Mouse (Mus musculus) lung, embryonic 14.5 days (tissue): Measurements from ENCODE around the gene Pcnx. TPM values are rescaled to one million over a fixed set of nuclear protein-coding genes. Genes with fewer than 3 reads are reported as not detected.

Experiments
- ATAC-seq: fragments of 200-750 bp; cut with Nextera tagmentation; 2 replicates; pipeline ENCODE4 v1.8.0; 2017; ENCODE audit warnings: mild to moderate bottlenecking, moderate TSS enrichment, moderate library complexity; ENCODE audit not compliant: insufficient read depth
- DNase-seq: peaks from one replicate; pipeline ENCODE4 v3.0.0-alpha.2; 2015
- H3K27ac ChIP-seq: fragments of 300-500 bp; sonication (generic); 2 replicates; pipeline ENCODE4 v1.5.1; 2014; ENCODE audit warnings: low read depth, mild to moderate bottlenecking, moderate library complexity
- H3K27me3 ChIP-seq: fragments of 300-500 bp; sonication (generic); 2 replicates; pipeline ENCODE4 v1.6.1; 2014; ENCODE audit warnings: low read length, control low read depth; ENCODE audit not compliant: insufficient read depth
- H3K36me3 ChIP-seq: fragments of 300-500 bp; sonication (generic); 2 replicates; pipeline ENCODE4 v1.6.1; 2014; ENCODE audit warnings: control low read depth; ENCODE audit not compliant: insufficient read depth
- H3K4me1 ChIP-seq: fragments of 300-500 bp; sonication (generic); 2 replicates; pipeline ENCODE4 v1.6.1; 2014; ENCODE audit warnings: antibody characterized with exemption, control low read depth; ENCODE audit not compliant: insufficient read depth
- H3K4me2 ChIP-seq: fragments of 300-500 bp; sonication (generic); 2 replicates; pipeline ENCODE4 v1.6.1; 2014; ENCODE audit warnings: mild to moderate bottlenecking
- H3K4me3 ChIP-seq: fragments of 300-500 bp; sonication (generic); 2 replicates; pipeline ENCODE4 v1.5.1; 2014; ENCODE audit warnings: low read depth, low read length
- H3K9ac ChIP-seq: fragments of 300-500 bp; sonication (generic); 2 replicates; pipeline ENCODE4 v1.6.1; 2014
- H3K9me3 ChIP-seq: fragments of 300-500 bp; sonication (generic); 2 replicates; pipeline ENCODE4 v1.6.1; 2016; ENCODE audit warnings: low read depth, low read length, control low read depth
- CTCF ChIP-seq: IDR thresholded peaks from 2 replicates; pipeline ENCODE4 v1.5.1; 2016; ENCODE audit warnings: antibody characterized with exemption, low read depth
- whole genome bisulfite sequencing: fragments of 180-500 bp; shearing (Covaris S2); extraction: QIAGEN DNeasy Blood & Tissue Kit; methylation state at CpG from one replicate; pipeline ENCODE4 v1.1.7; 2014; 5-methylcytosine and 5-hydroxymethylcytosine counted together
- polyA plus RNA-seq: library from polyadenylated mRNA; unstranded; fragments of >200 nt; fragmentation: Nextera tagmentation; extraction: Ambion mirVana; gene quantifications from 2 replicates; pipeline ENCODE4 v1.2.1, GENCODE M21; 2014

Gene Pcnx
- polyA plus RNA-seq, 1 experiment from 2014 or later: 17.4 TPM

DNA sequence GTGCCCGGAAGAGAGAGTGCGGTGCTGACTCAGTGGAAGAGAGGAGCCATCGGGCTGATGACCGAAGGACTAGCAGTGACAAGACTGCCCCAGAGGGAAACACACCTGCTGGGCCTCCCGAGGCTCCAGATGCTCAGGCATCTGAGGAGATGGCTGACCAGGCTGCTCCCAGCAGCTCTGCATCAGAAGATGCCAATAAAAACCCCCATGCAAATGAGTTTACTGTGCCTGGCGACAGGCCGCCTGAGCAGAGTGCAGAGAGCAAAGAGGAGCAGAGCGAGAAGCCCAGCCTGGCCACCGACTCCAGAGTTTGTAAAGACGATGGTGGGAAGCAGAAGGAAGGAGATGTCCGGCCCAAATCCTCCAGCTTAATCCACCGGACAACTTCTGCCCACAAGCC, 58.5 kb downstream of the Pcnx start:
- Histone ChIP-seq H3K4me2 (no peak overlapping the region), H3K36me3 (peaks cover 31% of the 10 kb centered on the region), H3K27me3 (no peaks in the 10 kb centered on the region), H3K4me3 (no peak overlapping the region), H3K4me1 (no peaks in the 10 kb centered on the region), H3K27ac (no peak overlapping the region), H3K9me3 (no peaks in the 10 kb centered on the region), H3K9ac (no peak overlapping the region)
- TF ChIP-seq CTCF: no peak
- DNase-seq: no peak
- ATAC-seq: no peak
- 91% methylated on average over 12 of the region's 12 CpGs for WGBS

DNA sequence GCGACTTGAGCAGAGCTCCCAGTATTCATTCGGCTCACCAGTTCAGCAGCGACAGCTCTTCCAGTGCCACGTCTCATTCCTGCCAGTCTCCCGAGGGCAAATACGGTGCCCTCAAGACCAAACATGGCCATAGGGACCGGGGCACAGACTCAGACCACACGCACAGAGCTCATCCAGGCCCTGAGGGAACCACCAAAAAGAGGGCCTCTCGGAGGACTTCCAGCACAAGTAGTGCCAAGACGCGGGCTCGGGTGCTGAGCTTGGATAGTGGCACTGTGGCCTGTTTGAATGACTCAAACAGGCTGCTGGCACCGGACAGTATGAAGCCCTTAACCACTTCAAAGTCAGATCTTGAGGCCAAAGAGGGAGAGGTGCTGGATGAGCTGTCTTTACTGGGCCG, 59.1 kb downstream of the Pcnx start:
- ATAC-seq: no peak
- 91% methylated on average over 14 of the region's 14 CpGs for WGBS

DNA sequence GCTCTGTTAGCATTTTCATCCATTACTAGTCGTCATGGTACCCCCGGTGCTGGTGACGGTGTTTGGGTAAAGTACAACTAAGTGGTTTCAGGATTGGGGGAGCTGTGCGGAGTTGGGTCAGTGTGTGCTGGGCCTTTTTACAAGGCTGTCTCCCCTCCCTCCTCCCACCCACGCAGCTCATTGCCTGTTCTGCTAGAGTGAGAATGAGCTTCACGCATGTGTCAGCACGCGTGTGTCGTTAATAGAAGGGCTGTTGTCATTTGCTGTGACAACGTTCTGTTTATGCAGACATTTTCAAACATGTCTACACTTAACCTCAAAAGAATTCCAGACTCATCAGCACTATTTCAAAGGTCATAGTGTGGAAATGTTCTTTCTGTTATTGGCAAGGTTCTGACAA, 60.2 kb downstream of the Pcnx start:
- no peak for TF ChIP-seq CTCF
- H3K9me3 ChIP-seq: no peaks in the 10 kb centered on the region
- peaks cover 26% of the 10 kb centered on the region for H3K36me3 ChIP-seq
- no peaks in the 10 kb centered on the region for H3K27me3 ChIP-seq
- WGBS: 76% methylated on average over 10 of the region's 10 CpGs
- no peak overlapping the region for H3K4me3 ChIP-seq
- DNase-seq (no peak), ATAC-seq (no peak)
- H3K4me2 ChIP-seq: no peak overlapping the region
- no peak overlapping the region for H3K27ac ChIP-seq
- no peaks in the 10 kb centered on the region for H3K4me1 ChIP-seq
- no peak overlapping the region for H3K9ac ChIP-seq

More for the DNA sequence above, 59.1 kb downstream of the Pcnx start:
- H3K4me1 ChIP-seq: no peaks in the 10 kb centered on the region
- no peak overlapping the region for H3K9ac ChIP-seq
- no peak overlapping the region for H3K4me2 ChIP-seq
- no peak for DNase-seq
- no peak overlapping the region for H3K27ac ChIP-seq
- no peak overlapping the region for H3K4me3 ChIP-seq
- H3K36me3 ChIP-seq: peaks cover 30% of the 10 kb centered on the region
- no peaks in the 10 kb centered on the region for H3K27me3 ChIP-seq
- no peaks in the 10 kb centered on the region for H3K9me3 ChIP-seq
- TF ChIP-seq CTCF: no peak

DNA sequence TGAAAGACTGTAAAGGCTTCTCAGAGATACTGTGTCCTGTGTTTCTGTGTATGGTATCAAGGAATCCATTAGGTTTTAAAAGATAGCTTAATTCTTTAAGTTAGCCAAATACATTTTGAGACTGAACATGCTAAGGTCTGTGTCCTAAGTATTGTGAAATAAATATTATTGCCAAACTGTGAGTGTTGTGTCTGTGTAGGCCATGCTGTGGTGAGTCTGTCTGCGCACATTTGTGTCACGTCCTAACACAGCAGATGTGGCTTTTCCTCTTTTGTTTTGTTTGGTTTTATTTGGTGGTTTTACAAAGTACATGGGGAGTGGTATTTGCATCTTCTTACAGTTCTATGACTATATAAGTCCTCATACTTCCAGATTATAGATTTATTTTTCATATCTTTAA, 60.8 kb downstream of the Pcnx start:
- no peaks in the 10 kb centered on the region for H3K4me1 ChIP-seq
- H3K9ac ChIP-seq: no peak overlapping the region
- H3K4me2 ChIP-seq: no peak overlapping the region
- peaks cover 26% of the 10 kb centered on the region for H3K36me3 ChIP-seq
- TF ChIP-seq CTCF: no peak
- no peak overlapping the region for H3K4me3 ChIP-seq
- H3K27me3 ChIP-seq: no peaks in the 10 kb centered on the region
- H3K9me3 ChIP-seq: no peaks in the 10 kb centered on the region
- ATAC-seq: no peak
- no peak for DNase-seq
- WGBS: 68% methylated on average over 2 of the region's 2 CpGs
- no peak overlapping the region for H3K27ac ChIP-seq

DNA sequence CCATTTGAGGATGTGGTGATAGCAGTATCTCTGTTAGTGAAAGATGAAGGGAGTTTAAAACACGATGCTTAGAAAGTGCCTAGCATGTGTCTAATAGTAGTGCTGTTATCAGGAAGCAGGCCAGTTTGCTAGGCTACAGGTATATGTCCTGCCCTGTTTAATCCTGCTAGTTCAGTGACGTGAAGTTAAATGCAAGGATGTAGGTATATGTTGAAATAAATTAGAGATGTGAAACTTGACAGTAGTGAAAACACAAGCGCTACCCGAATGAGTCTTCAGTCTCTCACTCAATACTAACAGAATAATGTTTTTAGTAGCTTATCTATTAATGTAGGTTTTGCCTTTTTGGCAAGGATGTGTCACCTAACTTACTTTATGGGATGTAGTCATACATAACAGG, 62.0 kb downstream of the Pcnx start:
- TF ChIP-seq CTCF: no peak
- no peak overlapping the region for H3K4me3 ChIP-seq
- no peak overlapping the region for H3K27ac ChIP-seq
- no peaks in the 10 kb centered on the region for H3K27me3 ChIP-seq
- no peaks in the 10 kb centered on the region for H3K9me3 ChIP-seq
- H3K4me2 ChIP-seq: no peak overlapping the region
- no peak for DNase-seq
- H3K4me1 ChIP-seq: 0 out of 2 replicates have a peak, but pooled peaks cover 3% of the 10 kb centered on the region
- H3K36me3 ChIP-seq: peaks cover 26% of the 10 kb centered on the region
- ATAC-seq: no peak
- 81% methylated on average over 4 of the region's 4 CpGs for WGBS
- no peak overlapping the region for H3K9ac ChIP-seq

DNA sequence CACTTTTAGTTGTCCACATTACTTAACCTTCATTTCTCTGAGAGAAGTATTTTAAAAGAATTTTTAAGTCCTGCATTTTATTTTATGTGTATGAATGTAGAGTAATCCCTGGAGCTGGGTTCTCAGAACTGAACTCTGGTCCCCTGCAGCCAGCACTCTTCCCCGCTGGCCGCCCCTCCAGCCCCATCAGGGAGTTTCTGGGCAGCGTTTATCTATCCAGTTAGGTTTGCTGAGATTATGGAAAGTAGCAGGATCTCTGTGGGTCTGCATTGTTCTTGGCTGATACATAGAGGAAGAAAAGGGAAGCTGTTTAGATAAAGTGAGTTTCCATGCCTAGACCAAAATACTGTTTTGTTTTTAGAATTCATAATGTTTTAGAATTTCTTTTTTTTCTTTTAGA, 63.0 kb downstream of the Pcnx start:
- Histone ChIP-seq H3K27me3 (no peaks in the 10 kb centered on the region), H3K4me3 (no peak overlapping the region), H3K9me3 (no peaks in the 10 kb centered on the region), H3K4me2 (no peak overlapping the region), H3K4me1 (0 out of 2 replicates have a peak, but pooled peaks cover 9% of the 10 kb centered on the region), H3K27ac (no peak overlapping the region), H3K9ac (no peak overlapping the region), H3K36me3 (peaks cover 21% of the 10 kb centered on the region)
- no peak for ATAC-seq
- TF ChIP-seq CTCF: no peak
- DNase-seq: no peak
- WGBS: 58% methylated on average over 3 of the region's 3 CpGs

DNA sequence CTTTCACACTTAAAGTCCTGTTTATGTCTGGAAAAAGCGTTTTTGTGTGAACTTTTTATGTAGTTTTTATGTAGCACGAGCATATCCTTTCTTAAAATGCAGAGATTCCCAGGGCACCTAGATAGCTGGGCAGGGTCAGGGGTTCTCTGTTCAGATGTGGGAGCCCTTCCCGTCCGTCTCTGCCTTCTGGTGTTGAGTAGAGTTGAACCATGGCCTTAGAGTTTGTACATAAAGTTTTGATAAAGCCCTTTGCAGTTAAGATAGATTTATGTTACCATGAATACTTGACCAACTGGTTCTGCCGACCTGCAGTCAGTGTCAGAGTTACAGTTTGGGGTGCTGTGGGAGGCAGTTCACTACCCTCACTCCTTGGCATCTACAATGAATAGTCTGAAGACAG, 67.3 kb downstream of the Pcnx start:
- ATAC-seq (no peak), DNase-seq (no peak)
- no peak overlapping the region for H3K4me3 ChIP-seq
- H3K36me3 ChIP-seq: no peaks in the 10 kb centered on the region
- no peak for TF ChIP-seq CTCF
- no peak overlapping the region for H3K4me2 ChIP-seq
- no peaks in the 10 kb centered on the region for H3K27me3 ChIP-seq
- H3K9me3 ChIP-seq: no peaks in the 10 kb centered on the region
- 0 out of 2 replicates have a peak, but pooled peaks cover 9% of the 10 kb centered on the region for H3K4me1 ChIP-seq
- no peak overlapping the region for H3K27ac ChIP-seq
- WGBS: 61% methylated on average over 5 of the region's 5 CpGs
- H3K9ac ChIP-seq: no peak overlapping the region
